Mouse (Mus musculus) T-cell, adult 2 months (primary cell): ENCODE data around the gene Depp1.
"Not testable (repeated sequence)": the region's sequence is repeated elsewhere in the genome, so short reads cannot be mapped to it uniquely, and the experiment has no call there.

Experiments
- DNase-seq: peaks from one replicate; pipeline ENCODE4 v3.0.0; 2022; ENCODE audit warnings: low spot score

Depp1 gene

GRCm38 (mm10) chr6:116650406-116650805, at the start of gene Depp1:
Gene Depp1, plus strand, starts transcription at chr6:116650609.
- DNase-seq = no peak

DNA sequence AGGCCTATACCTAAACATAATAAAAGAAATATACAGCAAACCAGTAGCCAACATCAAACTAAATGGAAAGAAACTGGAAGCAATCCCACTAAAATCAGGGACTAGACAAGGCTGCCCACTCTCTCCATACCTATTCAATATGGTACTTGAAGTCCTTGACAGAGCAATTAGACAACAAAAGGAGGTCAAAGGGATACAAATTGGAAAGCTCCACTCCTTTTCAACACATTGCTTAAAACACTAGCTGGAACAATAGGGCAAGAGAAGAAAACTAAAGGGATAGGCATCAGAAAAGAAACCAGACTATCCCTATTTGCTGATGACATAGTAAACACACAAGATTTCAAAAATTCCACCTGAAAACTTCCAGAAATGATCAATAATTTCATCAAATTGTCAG, 49.4 kb upstream of the Depp1 start:
- DNase-seq = not testable (repeated sequence)

- DNase-seq = no peak
Observed at GRCm38 (mm10) chr6:116607230-116607629, 43.2 kb upstream of the Depp1 start.

- DNase-seq = no peak
Observed at GRCm38 (mm10) chr6:116615719-116616118, 34.7 kb upstream of the Depp1 start.

DNA sequence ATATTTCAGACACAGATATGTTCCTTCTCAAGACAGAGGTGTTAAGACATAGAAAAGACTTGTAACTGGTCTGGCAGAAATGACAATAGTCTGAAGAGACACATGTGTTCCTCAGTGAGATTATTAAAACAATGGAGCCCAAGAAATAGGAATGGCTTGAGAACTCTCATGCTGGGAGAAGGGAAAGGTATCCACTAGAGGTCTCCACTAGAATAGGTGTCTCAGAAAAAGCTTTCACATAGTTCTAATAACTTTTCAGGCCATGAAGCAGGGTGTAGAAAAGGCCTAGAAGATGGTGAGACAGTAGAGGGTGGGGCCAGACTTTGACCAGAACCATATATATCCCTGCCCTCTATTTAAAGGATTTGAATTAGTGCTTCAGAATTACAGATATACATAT, 32.3 kb upstream of the Depp1 start:
- DNase-seq = no peak

GRCm38 (mm10) chr6:116621318-116622023, 28.9 kb upstream of the Depp1 start:
- no peak for DNase-seq

DNA sequence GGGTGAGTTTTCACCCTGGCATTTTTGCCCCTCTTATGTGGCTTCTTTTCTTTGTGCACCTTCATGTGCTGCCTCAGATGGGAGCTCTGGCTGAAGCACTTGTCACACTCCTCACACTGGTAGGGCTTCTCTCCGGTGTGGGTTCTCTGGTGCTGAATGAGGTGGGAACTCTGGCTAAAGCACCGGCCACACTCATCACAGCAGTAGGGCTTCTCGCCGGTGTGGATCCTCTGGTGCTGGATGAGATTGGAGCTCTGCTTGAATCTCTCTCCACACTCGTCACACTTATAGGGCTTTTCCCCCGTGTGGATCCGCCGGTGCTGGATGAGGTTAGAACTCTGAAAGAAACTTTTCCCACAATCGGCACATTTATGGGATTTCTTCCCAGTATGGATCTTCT, 24.0 kb upstream of the Depp1 start:
- DNase-seq = not testable (repeated sequence)

DNA sequence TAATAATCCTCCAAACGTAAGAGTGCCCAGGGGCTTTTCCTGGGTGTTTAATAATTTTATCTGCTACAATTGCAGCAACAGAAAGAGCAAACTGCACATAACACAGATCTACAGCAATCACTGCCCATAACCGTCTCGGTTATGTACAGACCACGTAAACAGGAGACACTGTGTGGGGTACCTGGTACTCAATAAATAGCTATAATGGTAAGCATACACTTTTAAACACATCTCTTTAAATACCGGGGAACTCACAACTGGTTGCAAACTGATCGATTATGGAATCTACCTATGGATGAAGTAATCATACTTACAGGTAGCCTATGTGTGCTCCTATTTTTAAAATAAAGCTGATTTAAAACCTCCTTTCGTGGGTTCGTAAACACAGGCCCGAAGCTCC, 22.3 kb upstream of the Depp1 start:
- no peak for DNase-seq

DNA sequence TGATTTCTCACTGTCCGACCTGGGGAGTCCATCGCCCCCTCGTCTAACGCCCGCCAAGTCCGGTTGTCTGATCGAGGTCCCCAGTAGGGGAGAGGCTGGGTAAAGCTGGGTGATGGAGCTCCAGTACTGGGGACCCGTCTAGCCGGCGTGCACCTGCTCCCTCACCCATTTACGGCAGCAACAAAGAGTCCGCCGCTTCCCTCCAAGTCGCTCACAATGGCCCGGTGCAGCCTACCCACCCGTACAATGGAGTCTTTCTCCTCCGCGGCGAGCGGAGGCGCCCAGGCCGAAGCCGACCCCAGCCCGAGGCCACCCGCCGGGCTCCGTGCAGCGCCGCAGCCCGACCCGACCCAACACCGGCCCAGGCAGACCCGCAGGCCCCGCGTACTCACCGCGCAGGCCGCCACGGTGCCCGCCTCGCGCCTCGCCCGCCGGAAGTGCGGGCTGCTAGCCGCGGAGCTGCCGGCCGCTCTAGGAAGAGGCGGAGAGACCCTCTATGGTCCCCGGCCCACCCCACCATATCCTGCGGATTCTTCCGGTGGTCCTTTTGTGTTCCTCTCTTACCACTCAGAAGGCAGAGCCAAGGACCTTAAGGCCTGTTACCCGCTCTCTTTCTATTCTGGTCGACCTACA, 21.8 kb upstream of the Depp1 start, which contains the start of gene Zfp422:
TSS of gene Zfp422 (minus strand) at position 461 of the 633 bp plus-strand sequence.
- peak; percentile 68 for DNase-seq

DNA sequence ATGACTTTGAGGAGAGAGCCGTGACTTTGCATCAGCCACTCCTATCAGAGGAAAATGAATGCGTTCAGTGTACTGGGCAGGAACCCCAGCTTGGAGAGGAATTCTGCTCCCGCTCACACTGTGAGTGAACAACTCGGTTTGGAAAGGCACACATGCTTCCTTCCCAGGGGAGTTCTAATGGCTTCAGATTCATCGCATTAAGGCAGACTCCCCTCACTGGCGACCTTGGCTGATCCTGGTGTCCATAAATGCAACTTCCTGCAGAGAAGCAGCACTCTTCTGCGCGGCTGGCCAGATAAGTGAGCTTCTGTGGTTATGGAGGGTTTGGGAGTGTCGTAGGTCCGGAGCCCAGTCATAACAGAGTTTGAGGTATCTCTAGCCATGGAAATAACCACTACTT, 20.6 kb upstream of the Depp1 start:
- DNase-seq = no peak

- DNase-seq = peak; percentile 49
Observed at GRCm38 (mm10) chr6:116632129-116632528, 18.3 kb upstream of the Depp1 start.

DNA sequence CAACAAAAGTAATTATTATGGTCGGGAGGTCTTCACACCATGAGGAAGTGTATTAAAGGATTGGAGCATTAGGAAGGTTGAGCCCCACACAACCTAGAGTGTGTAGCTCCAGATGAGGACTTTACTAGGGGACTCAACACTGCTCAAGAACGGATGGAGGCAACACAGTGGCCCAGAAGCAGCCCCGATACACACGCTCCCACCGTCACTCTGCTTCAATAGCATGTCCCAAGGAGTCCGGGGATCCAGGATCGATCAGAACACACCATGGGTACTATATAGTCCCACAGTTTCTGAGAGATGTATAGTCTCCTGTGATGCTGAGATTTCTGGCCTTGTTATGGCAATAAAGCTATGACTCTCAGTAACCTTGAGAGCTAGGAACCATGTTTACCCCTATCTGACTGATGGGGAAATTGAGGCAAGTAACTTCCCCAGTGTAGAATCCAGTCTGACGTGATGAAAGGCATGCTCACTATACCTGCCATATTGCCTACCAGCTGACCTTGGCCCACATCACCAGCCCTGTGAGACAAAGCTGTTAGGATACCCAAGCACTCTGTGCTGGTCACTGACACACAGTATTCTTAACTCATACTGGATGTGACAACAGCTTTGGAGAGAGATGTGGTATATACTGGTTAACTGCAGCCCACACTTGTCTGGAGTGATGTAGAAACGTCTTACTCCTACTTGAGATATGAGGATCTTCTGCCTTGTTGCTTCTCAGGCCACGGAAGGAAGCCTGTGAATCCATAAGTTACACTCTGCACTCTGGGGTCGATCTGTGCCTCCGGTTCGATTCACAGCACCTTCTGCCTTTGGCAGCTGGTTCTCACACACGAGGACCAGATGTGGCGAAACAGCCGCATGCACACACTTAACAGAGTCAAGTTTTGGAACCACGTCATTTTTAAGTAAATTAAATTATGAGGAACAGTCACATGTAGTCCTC, 16.4 kb upstream of the Depp1 start:
- DNase-seq = no peak

- no peak for DNase-seq
Observed at GRCm38 (mm10) chr6:116635251-116636180, 14.9 kb upstream of the Depp1 start.

- no peak for DNase-seq
Observed at GRCm38 (mm10) chr6:116636581-116637235, 13.7 kb upstream of the Depp1 start.

- no peak for DNase-seq
Observed at GRCm38 (mm10) chr6:116637496-116637895, 12.9 kb upstream of the Depp1 start.

- no peak for DNase-seq
Observed at GRCm38 (mm10) chr6:116638871-116639270, 11.5 kb upstream of the Depp1 start.

DNA sequence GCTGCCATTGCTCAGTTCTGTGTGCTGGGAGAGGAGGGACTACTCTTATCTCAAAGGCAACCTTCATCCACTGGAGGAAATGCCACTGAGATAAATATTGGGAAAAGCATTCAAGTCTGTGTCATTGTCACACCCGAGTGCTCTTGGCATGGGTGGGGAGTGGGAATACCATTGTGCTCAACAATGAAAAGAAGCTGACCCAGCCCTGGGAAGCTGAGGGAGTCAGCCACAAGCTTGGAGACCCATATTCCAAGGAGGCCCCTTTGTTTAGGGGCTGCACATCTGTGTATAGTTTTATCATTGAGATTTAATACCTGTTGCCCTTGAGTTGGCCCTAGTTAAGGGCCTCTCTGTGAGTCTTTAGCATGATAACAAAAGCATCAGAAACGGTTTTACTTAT, 10.7 kb upstream of the Depp1 start:
- no peak for DNase-seq

DNA sequence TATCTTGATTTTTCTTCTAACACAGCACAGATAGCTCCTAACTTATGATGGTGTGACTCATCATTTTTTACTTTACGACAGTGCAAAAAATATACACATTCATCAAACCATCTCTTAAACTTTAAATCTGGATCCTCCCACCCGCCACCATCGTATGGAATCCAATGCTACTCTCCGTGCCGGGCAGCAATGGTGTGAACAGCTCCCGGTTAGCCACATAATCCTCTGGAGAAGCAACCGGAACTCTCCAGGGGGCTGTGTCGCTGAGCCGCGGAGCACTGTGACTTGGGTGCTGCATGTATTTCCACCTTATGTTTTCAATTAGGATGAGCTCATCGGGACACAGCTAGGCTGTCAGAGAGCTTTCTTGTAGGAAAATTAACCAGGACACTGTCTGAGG, 7.5 kb upstream of the Depp1 start:
- DNase-seq = no peak

DNA sequence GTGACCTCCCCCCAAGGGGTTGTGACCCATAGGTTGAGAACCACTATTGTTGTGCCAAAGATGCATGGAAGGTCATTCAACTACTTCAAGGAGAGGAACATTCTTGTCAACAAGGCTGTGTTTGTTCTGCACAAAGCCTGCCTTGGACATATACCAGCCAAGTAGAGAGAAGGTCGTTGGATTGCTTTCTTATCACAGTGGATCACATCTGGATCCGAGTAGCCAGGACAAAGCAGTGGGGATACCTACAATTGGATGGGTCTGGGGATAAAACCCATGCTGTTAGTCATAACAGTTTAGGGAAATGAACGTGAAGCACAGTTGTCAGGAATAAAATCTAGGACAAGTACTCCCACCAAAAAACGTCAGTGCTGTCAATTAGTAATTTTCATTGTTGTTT, 6.5 kb upstream of the Depp1 start:
- DNase-seq = no peak

- no peak for DNase-seq
Observed at GRCm38 (mm10) chr6:116644335-116644734, 6.1 kb upstream of the Depp1 start.

GRCm38 (mm10) chr6:116647763-116648162, 2.6 kb upstream of the Depp1 start:
- DNase-seq = no peak
